Mouse (Mus musculus): ENCODE data around the gene Lhx6.

DNA sequence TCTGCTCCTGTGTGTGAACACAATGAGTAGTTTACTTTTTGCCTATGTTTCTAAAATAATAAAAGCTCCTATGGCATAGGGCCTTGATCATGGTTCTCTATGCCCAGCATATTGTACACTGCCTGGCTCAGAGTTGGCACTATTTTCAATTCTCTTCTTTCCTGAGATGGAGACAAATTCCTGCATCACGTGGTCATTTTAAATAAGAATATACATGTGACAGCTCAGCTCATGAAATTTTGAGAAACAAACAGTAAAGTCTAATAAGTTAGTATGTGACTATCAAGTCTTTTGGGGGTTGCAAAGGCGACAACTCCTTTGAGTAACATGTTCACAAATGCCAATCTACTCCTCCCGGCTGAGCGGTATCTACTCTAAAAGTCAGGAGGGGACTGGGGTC, 30.7 kb upstream of the Lhx6 start:
- TF ChIP-seq CTCF (IDR thresholded peaks at IDR 0.05; ENCODE audit: borderline replicate concordance, insufficient read depth, low read length) (no peak), POLR2A (IDR thresholded peaks at IDR 0.05; ENCODE audit: low read depth, low read length) (no peak)
